Mouse (Mus musculus) monocyte, adult 2 months (primary cell): ENCODE results near the gene Rbak.
"Not testable (repeated sequence)": the region's sequence is repeated elsewhere in the genome, so short reads cannot be mapped to it uniquely, and the experiment has no call there.

ENCODE experiments used
- DNase-seq, 2 experiments: peaks; one replicate each; pipeline ENCODE4 v3.0.0; 2022; ENCODE audit warnings: low spot score in 2 of 2, low read depth in 1 of 2

The Rbak gene

DNA sequence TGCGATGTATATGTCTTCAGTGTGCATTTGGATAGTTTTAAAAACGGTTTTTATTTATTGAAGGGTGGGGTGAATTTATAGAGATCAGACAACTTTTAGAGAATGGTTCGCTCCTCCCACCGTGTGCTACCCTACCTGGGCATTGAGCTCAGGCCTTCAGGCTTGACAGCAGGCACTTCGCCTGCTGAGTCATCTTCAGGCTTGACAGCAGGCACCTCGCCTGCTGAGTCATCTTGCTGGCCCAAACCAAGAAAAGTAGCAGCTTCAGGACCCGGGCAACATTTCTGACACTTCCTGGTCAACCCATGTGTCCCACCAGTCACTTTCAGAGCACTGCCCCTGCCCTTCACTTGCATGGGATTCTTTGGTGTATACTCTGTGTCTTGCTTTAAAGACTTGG, 45.5 kb downstream of the Rbak start:
- no peak for DNase-seq

DNA sequence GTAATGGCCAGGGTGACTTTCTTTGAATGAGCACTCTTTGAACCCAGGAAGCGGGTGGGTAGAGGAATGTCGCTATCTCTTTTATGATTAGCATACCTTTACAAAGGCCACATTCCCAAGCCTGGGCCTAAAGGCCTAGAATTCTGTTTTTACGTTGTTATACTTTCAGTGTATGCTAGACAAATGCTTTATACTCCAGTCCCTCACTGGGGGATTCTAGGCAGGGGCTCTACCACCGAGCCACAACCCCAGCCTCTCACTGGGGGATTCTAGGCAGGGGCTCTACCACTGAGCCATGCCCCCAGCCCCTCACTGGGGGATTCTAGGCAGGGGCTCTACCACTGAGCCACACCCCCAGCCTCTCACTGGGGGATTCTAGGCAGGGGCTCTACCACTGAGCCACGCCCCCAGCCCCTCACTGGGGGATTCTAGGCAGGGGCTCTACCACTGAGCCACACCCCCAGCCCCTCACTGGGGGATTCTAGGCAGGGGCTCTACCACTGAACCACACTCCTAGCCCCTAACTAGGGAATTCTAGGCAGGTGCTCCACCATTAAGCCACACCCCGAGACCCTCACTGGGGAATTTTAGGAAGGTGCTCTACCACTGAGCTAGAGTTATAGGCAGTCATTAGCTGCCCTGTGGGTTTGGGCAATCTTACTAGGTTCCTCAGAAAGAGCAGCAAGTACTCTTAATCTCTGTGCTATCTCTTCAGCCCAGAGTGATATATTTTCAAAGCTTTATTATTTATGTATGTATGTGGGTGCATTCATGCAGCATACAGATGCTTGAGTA, 46.2 kb downstream of the Rbak start:
- DNase-seq: not testable (repeated sequence)

DNA sequence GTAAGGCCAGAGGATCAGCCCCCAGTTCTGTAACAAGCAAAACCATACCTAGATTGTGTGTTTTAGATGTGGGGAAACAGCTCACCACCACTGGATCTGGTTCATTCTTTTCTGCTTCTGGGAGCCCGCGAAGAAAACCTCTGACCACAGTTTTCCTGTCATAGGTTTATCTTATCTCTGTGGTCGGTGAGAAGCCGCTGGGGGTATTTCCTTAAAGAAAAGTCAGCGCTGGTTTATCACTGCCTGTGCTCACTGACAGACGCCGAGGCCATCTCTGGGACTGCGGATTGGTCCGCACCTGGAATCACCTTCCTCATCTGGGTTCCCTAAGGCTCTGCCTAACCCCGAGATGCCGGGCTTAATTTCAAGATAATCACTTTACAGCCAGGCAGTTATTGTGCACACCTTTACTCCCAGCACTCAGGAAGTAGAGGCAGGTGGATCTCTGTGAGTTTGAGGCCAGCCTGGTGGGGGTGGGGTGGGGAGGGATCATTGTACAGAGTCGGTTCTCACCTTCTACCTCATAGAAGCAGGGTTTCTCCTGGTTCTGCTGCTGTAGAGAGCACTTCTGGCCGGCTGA, 47.5 kb downstream of the Rbak start:
- no peak for DNase-seq

DNA sequence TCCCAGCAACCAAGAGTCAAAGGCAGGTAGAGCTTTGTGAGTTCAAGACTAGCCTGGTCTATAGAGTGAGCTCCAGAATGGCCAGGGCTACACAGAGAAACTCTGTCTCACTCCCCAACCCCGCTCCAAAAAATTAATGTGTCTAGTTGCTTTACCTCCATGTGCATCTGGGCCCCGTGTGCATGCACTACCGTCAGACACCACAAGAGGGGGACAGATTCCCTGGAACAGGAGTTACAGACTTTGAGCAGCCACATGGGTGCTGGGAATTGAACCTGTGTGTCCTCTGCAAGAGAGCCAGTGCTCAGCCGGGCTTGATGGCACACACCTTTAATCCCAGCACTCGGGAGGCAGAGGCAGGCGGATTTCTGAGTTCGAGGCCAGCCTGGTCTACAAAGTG, 50.2 kb downstream of the Rbak start:
- DNase-seq: no peak

DNA sequence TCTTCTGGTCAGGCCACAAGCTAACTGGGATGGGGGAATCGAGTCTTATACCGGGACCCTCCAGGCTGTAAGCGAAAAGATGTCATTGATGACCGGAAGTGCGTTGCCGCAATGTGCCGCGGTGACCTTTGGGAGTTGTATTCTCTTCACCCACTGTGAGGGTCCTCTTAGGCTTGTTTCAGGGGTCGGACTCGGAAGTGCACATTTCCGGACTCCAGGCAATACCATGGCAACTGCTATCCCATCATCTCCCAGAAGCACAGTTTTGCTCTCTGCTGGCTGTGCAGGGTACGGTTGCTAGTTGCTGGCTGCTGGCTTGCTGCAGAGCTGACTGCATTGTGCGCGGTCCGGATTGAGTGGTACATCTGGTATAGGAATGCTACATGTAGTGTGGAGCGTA, 51.5 kb downstream of the Rbak start:
- no peak for DNase-seq

DNA sequence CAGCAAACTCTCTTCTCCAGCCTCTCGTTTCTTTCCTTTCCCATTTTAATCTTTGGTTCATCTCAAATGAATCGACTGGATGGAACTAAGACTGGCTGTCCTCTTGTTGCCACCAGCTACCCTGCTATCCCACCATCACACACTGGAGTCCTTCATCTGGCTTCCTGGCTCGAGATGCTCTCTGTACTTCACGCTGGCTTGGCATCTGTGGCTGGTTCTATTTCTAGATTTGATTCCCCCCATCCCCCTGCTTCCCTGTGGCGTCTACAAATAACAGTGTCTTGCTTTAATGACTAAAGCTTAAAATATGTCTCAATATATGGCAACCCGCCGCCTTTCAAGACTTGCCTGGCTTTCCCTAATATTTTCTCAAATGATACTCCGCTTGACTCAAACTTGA, 52.7 kb downstream of the Rbak start:
- DNase-seq: no peak

DNA sequence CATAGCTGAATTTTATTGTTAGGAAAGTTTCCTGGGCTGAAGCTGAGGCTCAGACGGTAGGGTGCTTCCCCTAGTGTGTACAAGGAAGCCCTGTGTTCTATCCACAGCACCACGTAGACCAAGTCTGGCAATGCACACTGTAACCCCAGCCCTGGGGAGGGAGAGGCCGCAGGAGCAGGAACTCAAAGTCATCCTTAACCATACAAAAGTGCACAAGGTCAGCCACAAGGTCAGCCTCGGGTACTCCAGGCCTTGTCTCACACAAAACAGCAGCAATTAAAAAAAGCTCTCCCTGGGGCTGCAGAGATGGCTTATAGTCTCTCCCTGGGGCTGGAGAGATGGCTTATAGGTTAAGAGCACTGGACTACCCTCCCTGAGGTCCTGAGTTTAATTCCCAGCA, 53.7 kb downstream of the Rbak start:
- DNase-seq: no peak

DNA sequence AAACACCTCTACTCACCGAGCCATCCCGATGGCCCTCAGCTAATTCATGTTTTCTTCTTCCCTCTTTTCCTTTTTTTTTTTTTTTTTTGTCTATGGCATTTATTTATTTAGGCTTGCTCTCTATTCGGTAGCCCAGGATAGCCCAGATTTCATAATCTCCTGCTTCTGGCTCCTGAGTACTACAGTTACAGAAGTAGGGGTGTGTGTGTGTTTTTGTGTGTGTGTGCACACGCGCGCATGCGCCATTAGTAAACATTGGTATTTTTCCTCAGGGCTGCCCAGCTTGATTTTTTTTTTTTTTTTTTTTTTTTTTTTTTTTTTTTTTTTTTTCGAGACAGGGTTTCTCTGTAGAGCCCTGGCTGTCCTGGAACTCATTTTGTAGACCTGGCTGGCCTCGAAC, 54.5 kb downstream of the Rbak start:
- no peak for DNase-seq

DNA sequence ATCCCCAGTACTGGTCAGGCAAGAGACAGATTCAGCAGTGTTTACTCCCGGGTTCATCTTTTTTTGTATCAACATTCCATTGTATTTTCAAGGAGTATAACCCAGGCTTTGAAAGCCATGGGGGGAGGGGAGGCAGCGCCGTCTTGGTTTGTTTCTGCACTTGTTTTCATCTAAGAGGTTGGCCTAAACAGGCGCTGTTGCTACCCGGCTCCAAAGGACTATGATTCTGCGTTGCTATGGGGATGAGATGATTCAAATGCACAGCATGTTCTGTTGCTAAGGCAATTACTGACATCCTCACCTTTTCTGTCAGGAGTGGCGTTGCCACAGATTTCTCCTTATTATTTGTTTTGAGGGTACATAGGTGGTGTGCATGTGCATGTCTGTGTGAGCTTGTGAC, 55.0 kb downstream of the Rbak start:
- no peak for DNase-seq

DNA sequence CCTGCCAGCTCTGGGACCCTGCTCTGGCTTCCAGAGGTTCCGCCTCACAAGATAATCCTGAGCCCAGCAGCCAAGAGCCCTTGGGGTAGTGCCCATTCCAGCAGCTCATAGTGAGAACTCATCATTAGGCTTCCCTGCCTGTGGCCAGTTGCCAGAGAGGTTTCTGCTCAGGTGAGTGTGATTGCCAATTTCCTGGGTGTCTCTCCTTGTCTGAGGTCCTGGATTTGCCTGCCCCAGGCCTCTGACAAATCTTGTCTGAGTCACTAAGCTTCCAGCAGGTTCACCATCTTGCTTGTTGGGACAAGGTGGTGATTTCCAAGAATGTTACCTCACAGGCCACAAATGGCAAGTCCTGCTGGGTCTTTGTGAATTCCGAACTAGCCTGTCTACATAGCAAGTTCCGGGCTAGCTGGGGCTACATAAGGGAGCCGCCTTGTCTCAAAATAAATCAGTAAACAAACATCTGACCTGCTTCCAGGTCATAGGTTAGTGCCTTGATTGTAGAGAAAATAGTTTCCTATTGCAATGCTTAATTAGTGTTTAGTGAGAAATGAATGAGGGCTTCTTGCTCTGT, 55.7 kb downstream of the Rbak start:
- no peak for DNase-seq

DNA sequence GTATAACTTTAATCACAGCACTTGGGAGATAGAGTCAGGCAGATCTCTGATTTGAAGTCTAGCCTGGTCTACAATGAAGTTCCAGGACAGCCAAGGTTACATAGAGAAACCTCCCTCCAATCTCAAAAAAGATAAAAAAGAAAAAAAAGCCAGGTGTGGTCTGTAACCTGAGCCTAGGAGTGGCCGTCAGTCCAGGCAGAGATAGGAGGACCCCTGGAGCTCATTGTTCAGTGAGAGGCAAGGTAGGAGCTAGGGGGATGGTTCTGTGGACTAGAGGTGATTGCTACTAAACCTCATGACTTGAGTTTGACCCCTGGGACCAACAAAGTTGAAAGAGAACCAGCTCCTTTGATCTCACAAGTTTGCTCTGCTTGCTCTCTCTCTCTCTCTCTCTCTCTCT, 57.9 kb downstream of the Rbak start:
- DNase-seq: no peak
